Mouse (Mus musculus): ENCODE measurements at regions not wholly inside any gene's neighbourhood (a gene's known extent, or its start where the extent isn't known, plus 50 kb on each side); places are given as distances from the start of the nearest gene placed in this dataset.
A peak's percentile ranks its signal among the peaks of the same experiment; 100 is the strongest.

DNA sequence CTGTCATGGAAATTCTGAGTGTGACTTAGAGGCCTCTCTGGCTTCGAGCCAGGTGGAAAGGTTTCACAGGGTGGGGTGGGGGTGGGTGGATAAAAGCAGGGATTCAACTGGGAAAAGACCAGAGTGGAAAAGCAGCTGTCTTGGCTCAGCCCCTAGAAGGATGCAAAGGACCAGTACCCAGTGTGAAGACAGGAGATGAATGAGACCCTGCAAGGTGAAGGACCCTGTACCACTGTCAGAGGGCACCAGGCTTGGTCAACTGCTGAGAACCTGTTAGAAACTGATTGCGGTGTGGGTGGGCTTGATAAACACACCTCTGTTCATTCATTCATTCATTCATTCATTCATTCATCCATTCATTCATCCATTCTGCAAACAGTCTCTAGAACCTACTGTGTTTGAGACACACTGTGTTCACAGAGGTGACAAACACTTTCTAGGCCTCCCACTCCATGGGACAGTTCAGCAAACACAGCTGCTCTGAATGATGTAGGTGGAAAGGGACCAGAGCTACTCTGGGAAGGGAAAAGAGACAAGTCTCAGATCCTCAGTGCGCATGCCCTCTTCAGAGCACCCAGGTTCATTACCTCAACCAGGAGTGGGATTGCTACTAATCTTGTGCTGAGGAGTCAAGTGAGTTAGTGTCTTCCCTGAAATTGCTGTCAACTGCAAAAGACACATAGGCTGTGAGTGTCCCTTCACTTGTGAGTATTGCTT, 100.4 kb upstream of the Sesn3 start:
- H3K4me1 ChIP-seq: peaks cover 30% of the 10 kb centered on the region
- H3K36me3 ChIP-seq: no peaks in the 10 kb centered on the region
- no peak overlapping the region for H3K4me3 ChIP-seq
- no peak for DNase-seq (ENCODE audit: low spot score)
- H3K9me3 ChIP-seq: no peaks in the 10 kb centered on the region
- peaks cover 5% of the 10 kb centered on the region; the same call in 1 of the 2 replicates for H3K27me3 ChIP-seq (ENCODE audit: insufficient read depth, poor library complexity, severe bottlenecking)
- 71% methylated on average over 3 of the region's 3 CpGs for WGBS
- H3K27ac ChIP-seq: peak overlapping the region; percentile 62

GRCm38 (mm10) chr9:14175041-14175881, 99.6 kb upstream of the Sesn3 start:
- peaks cover 5% of the 10 kb centered on the region; the same call in 1 of the 2 replicates for H3K27me3 ChIP-seq (ENCODE audit: insufficient read depth, poor library complexity, severe bottlenecking)
- no peaks in the 10 kb centered on the region for H3K36me3 ChIP-seq
- peaks cover 30% of the 10 kb centered on the region for H3K4me1 ChIP-seq
- peak overlapping the region; percentile 59 for H3K27ac ChIP-seq
- WGBS: 44% methylated on average over 11 of the region's 11 CpGs
- H3K4me3 ChIP-seq: no peak overlapping the region
- no peak for DNase-seq (ENCODE audit: low spot score)
- no peaks in the 10 kb centered on the region for H3K9me3 ChIP-seq

GRCm38 (mm10) chr9:14179777-14180176, 95.1 kb upstream of the Sesn3 start:
- H3K27ac ChIP-seq: 0 out of 2 replicates have a peak overlapping the region, but pooled peaks have one; percentile 3
- H3K4me3 ChIP-seq: no peak overlapping the region
- H3K4me1 ChIP-seq: peaks cover 16% of the 10 kb centered on the region
- WGBS: 97% methylated on average over 1 of the region's 1 CpGs
- DNase-seq (ENCODE audit: low spot score): no peak
- H3K9me3 ChIP-seq: no peaks in the 10 kb centered on the region
- no peaks in the 10 kb centered on the region for H3K27me3 ChIP-seq (ENCODE audit: insufficient read depth, poor library complexity, severe bottlenecking)
- no peaks in the 10 kb centered on the region for H3K36me3 ChIP-seq

DNA sequence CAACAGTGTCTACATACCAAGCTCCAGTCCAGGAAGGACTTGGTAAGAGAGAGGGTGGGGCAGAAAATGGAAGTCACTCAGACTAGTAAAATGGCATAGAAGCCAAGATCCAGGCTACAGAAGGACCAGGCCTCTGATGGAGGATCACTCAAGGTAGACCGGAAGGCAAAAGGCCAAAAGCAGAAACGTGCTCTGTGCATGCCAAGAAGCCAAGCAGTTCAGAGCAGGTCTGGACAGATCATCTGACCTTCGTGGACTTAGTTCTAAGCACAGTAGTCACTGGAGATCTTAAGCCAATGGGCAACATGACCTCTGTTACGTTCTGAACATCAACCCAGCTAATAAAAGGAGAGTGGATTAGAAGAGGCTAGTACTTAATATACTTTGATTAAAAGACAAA, 90.6 kb upstream of the Sesn3 start:
- H3K27me3 ChIP-seq (ENCODE audit: insufficient read depth, poor library complexity, severe bottlenecking): no peaks in the 10 kb centered on the region
- no peaks in the 10 kb centered on the region for H3K36me3 ChIP-seq
- no peaks in the 10 kb centered on the region; the same call in 1 of the 2 replicates for H3K4me1 ChIP-seq
- no peak for DNase-seq (ENCODE audit: low spot score)
- WGBS: 84% methylated on average over 4 of the region's 4 CpGs
- H3K27ac ChIP-seq: no peak overlapping the region
- H3K9me3 ChIP-seq: no peaks in the 10 kb centered on the region
- no peak overlapping the region for H3K4me3 ChIP-seq

GRCm38 (mm10) chr9:14185681-14186080, 89.2 kb upstream of the Sesn3 start:
- Histone ChIP-seq H3K36me3 (no peaks in the 10 kb centered on the region), H3K4me3 (no peak overlapping the region), H3K27ac (no peak overlapping the region), H3K4me1 (peaks cover 4% of the 10 kb centered on the region; the same call in 1 of the 2 replicates), H3K27me3 (ENCODE audit: insufficient read depth, poor library complexity, severe bottlenecking) (no peaks in the 10 kb centered on the region), H3K9me3 (no peaks in the 10 kb centered on the region)
- DNase-seq (ENCODE audit: low spot score): no peak
- WGBS: 58% methylated on average over 2 of the region's 2 CpGs

DNA sequence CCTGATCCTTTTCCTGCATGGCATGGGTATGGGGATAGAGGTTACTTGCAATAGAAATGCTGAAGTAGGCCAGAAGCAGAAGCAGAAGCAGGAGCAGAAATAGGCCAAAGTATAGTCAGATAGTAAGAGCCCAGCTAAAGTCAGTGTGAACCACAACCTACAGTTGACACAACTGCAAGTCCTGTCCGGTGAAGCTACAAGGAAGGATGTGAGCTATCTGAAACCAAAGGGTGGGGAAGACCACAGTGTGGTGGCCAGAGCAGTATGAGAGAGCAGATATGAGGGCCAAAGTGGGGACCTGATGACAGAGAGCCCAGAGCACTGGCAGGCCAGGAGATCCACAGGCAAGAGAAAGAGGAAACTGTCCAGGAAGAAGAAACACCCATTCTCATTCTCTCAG, 87.1 kb upstream of the Sesn3 start:
- H3K27me3 ChIP-seq (ENCODE audit: insufficient read depth, poor library complexity, severe bottlenecking): no peaks in the 10 kb centered on the region
- H3K36me3 ChIP-seq: no peaks in the 10 kb centered on the region
- H3K4me3 ChIP-seq: no peak overlapping the region
- DNase-seq (ENCODE audit: low spot score): no peak
- WGBS: 73% methylated on average over 1 of the region's 1 CpGs
- no peaks in the 10 kb centered on the region for H3K9me3 ChIP-seq
- H3K27ac ChIP-seq: no peak overlapping the region
- H3K4me1 ChIP-seq: peaks cover 9% of the 10 kb centered on the region

- peaks cover 12% of the 10 kb centered on the region for H3K4me1 ChIP-seq
- no peaks in the 10 kb centered on the region for H3K9me3 ChIP-seq
- WGBS: 88% methylated on average over 2 of the region's 2 CpGs
- no peaks in the 10 kb centered on the region for H3K27me3 ChIP-seq (ENCODE audit: insufficient read depth, poor library complexity, severe bottlenecking)
- no peak for DNase-seq (ENCODE audit: low spot score)
- no peak overlapping the region for H3K27ac ChIP-seq
- H3K36me3 ChIP-seq: no peaks in the 10 kb centered on the region
- no peak overlapping the region for H3K4me3 ChIP-seq
Measured at GRCm38 (mm10) chr9:14188504-14188903, 86.4 kb upstream of the Sesn3 start.

DNA sequence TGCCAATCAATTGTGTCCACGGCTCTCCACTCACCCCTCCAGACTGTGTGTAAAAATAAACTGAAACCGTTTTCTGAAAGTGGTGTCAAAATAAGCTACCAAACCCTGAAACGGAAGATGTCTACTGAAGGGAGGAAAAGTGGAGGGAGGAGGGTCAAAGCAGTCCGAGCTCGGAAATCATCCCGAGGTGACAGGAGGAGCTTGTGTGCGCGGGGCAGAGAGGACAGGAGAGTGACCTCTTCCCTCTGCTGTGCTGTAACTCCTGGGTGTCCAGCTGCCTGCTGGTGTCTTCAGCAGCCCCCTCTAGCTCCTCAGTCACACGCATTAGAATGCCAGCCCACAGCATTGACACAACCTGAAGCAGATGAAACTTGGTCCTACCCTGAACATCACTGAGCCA, 84.2 kb upstream of the Sesn3 start:
- Histone ChIP-seq H3K27me3 (ENCODE audit: insufficient read depth, poor library complexity, severe bottlenecking) (no peaks in the 10 kb centered on the region), H3K36me3 (no peaks in the 10 kb centered on the region)

GRCm38 (mm10) chr9:14194748-14195147, 80.1 kb upstream of the Sesn3 start:
- H3K27me3 ChIP-seq (ENCODE audit: insufficient read depth, poor library complexity, severe bottlenecking): no peaks in the 10 kb centered on the region
- no peak for DNase-seq (ENCODE audit: low spot score)
- H3K4me3 ChIP-seq: no peak overlapping the region
- no peaks in the 10 kb centered on the region for H3K36me3 ChIP-seq
- no peak overlapping the region for H3K27ac ChIP-seq
- 80% methylated on average over 5 of the region's 5 CpGs for WGBS
- H3K4me1 ChIP-seq: peaks cover 12% of the 10 kb centered on the region
- H3K9me3 ChIP-seq: no peaks in the 10 kb centered on the region

More for the DNA sequence above, 84.2 kb upstream of the Sesn3 start:
- no peak for DNase-seq (ENCODE audit: low spot score)
- H3K27ac ChIP-seq: no peak overlapping the region
- H3K4me1 ChIP-seq: peaks cover 12% of the 10 kb centered on the region
- H3K4me3 ChIP-seq: no peak overlapping the region
- WGBS: 62% methylated on average over 9 of the region's 9 CpGs
- no peaks in the 10 kb centered on the region for H3K9me3 ChIP-seq

GRCm38 (mm10) chr9:14199116-14199515, 75.8 kb upstream of the Sesn3 start:
- no peak overlapping the region for H3K4me3 ChIP-seq
- no peak for DNase-seq (ENCODE audit: low spot score)
- WGBS: 67% methylated on average over 3 of the region's 3 CpGs
- no peaks in the 10 kb centered on the region for H3K36me3 ChIP-seq
- no peak overlapping the region for H3K27ac ChIP-seq
- H3K9me3 ChIP-seq: no peaks in the 10 kb centered on the region
- 0 out of 2 replicates have a peak, but pooled peaks cover 4% of the 10 kb centered on the region for H3K4me1 ChIP-seq
- peaks cover 8% of the 10 kb centered on the region; the same call in 1 of the 2 replicates for H3K27me3 ChIP-seq (ENCODE audit: insufficient read depth, poor library complexity, severe bottlenecking)

DNA sequence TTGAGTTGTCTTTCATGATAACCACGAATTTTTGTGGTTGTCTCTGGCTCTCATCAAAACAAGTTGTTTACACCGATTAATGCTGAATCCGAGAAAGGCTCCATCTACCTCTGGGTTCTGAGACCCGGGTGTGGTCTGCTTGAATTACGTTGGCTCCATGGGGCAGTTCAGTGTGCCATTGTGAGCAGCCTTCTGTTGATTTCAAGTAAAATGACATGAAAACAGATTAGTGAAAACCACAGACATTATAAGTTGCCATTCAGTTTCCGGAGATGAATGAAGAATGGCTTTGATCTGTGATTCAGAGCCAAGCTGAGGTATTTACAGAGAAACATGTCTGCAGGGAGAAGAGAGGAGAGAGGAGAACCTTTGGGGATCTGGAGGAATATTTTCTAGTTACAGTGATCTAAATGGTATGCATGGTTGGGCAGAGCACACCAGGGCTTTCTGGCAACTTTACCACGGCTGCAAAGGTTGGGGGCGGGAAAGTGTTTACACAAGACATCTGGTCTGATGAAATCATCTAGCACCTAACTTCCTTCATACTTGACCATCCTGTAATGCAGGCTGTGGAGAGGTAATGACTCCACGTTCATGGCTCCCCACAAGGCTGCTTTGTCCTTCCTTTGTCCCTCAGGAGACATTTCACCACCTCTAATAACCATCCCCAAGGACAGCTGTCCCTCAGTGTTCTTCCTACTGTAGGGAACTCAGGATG, 74.7 kb upstream of the Sesn3 start:
- peaks cover 8% of the 10 kb centered on the region; the same call in 1 of the 2 replicates for H3K27me3 ChIP-seq (ENCODE audit: insufficient read depth, poor library complexity, severe bottlenecking)
- no peaks in the 10 kb centered on the region for H3K9me3 ChIP-seq
- DNase-seq (ENCODE audit: low spot score): no peak
- H3K4me3 ChIP-seq: no peak overlapping the region
- H3K36me3 ChIP-seq: no peaks in the 10 kb centered on the region
- 0 out of 2 replicates have a peak, but pooled peaks cover 4% of the 10 kb centered on the region for H3K4me1 ChIP-seq
- whole genome bisulfite sequencing: 68% methylated on average over 9 of the region's 9 CpGs
- H3K27ac ChIP-seq: no peak overlapping the region

DNA sequence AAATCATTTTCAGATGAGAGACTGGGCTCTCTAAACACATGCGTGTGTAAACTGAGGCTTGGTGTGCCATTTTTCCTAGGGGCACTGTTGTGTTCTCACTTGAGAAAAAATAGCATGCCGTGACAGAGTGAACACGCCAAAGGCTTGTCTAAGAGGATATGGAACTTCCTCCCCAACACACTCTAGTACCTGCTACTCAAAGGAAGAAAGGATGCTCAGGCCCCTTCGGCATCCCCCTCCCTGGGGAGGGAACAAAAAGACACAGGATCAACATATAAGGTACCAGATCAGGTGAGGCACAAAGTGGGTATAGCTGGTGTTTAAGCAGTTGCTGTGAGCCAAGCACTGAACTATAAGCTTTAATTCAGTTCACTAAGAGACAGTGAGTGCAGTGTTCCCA, 74.0 kb upstream of the Sesn3 start:
- H3K9me3 ChIP-seq: no peaks in the 10 kb centered on the region
- no peak for DNase-seq (ENCODE audit: low spot score)
- 71% methylated on average over 4 of the region's 4 CpGs for WGBS
- peaks cover 8% of the 10 kb centered on the region; the same call in 1 of the 2 replicates for H3K27me3 ChIP-seq (ENCODE audit: insufficient read depth, poor library complexity, severe bottlenecking)
- no peaks in the 10 kb centered on the region for H3K36me3 ChIP-seq
- no peak overlapping the region for H3K27ac ChIP-seq
- 0 out of 2 replicates have a peak, but pooled peaks cover 4% of the 10 kb centered on the region for H3K4me1 ChIP-seq
- H3K4me3 ChIP-seq: no peak overlapping the region
